Mouse (Mus musculus) hindbrain, postnatal 0 days (tissue): ENCODE results near the gene Olfm1. TPM values are rescaled to one million over a fixed set of nuclear protein-coding genes. Genes with fewer than 3 reads are reported as not detected.
A peak's percentile ranks its signal among the peaks of the same experiment; 100 is the strongest.

Experiments
- ATAC-seq: fragments of 200-750 bp; cut with Nextera tagmentation; 2 replicates; pipeline ENCODE4 v1.8.0; 2017; ENCODE audit warnings: mild to moderate bottlenecking, moderate TSS enrichment, moderate library complexity
- DNase-seq: peaks from one replicate; pipeline ENCODE4 v3.0.0-alpha.2; 2015; ENCODE audit warnings: low spot score
- H3K27ac ChIP-seq: fragments of 300-500 bp; sonication (generic); 2 replicates; pipeline ENCODE4 v1.5.1; 2014; ENCODE audit warnings: mild to moderate bottlenecking
- H3K27me3 ChIP-seq: fragments of 300-500 bp; sonication (generic); 2 replicates; pipeline ENCODE4 v1.6.1; 2014; ENCODE audit warnings: low read length, mixed read lengths; ENCODE audit not compliant: insufficient read depth
- H3K36me3 ChIP-seq: fragments of 300-500 bp; sonication (generic); 2 replicates; pipeline ENCODE4 v1.6.1; 2014; ENCODE audit warnings: low read length, mixed read lengths; ENCODE audit not compliant: insufficient read depth
- H3K4me1 ChIP-seq: fragments of 300-500 bp; sonication (generic); 2 replicates; pipeline ENCODE4 v1.6.1; 2014; ENCODE audit warnings: antibody characterized with exemption, low read length, mixed read lengths; ENCODE audit not compliant: insufficient read depth
- H3K4me2 ChIP-seq: fragments of 300-500 bp; sonication (generic); 2 replicates; pipeline ENCODE4 v1.6.1; 2014; ENCODE audit warnings: low read depth, mild to moderate bottlenecking, low read length, moderate library complexity, mixed read lengths
- H3K4me3 ChIP-seq: fragments of 300-500 bp; sonication (generic); 2 replicates; pipeline ENCODE4 v1.5.1; 2014; ENCODE audit warnings: low read length
- H3K9ac ChIP-seq: fragments of 300-500 bp; sonication (generic); replicated peaks from 2 replicates; pipeline ENCODE4 v1.6.1; 2014; ENCODE audit warnings: mild to moderate bottlenecking, low read length, moderate library complexity, mixed read lengths
- H3K9me3 ChIP-seq: fragments of 300-500 bp; sonication (generic); 2 replicates; pipeline ENCODE4 v1.6.1; 2016; ENCODE audit warnings: low read length, mixed read lengths
- CTCF ChIP-seq: IDR thresholded peaks from 2 replicates; pipeline ENCODE4 v1.5.1; 2016; ENCODE audit warnings: antibody characterized with exemption, control low read depth, low read depth
- WGBS: fragments of 180-500 bp; shearing (Covaris S2); extraction: QIAGEN DNeasy Blood & Tissue Kit; methylation state at CpG from one replicate; pipeline ENCODE4 v1.1.7; 2014; 5-methylcytosine and 5-hydroxymethylcytosine counted together
- polyA plus RNA-seq: library from polyadenylated mRNA; unstranded; fragments of >200 nt; fragmentation: Nextera tagmentation; extraction: Ambion mirVana; gene quantifications from 2 replicates; pipeline ENCODE4 v1.2.1, GENCODE M21; 2015
- total RNA-seq: library from RNA; depleted of rRNA; stranded (reverse); fragments of >200 nt; gene quantifications from 2 replicates; pipeline ENCODE4 v1.2.3, GENCODE M21; 2014

Gene Olfm1
- total and polyA plus RNA-seq, 2 experiments from 2014 or later: 367 to 460 TPM

- H3K27ac ChIP-seq: no peak overlapping the region
- H3K4me2 ChIP-seq: no peak overlapping the region
- H3K9ac ChIP-seq: no peak overlapping the region
- H3K27me3 ChIP-seq: no peaks in the 10 kb centered on the region
- no peaks in the 10 kb centered on the region for H3K9me3 ChIP-seq
- WGBS: 84% methylated on average over 6 of the region's 6 CpGs
- peaks cover 4% of the 10 kb centered on the region; the same call in 1 of the 2 replicates for H3K4me1 ChIP-seq
- ATAC-seq (no peak), DNase-seq (no peak)
- TF ChIP-seq CTCF: no peak
- H3K4me3 ChIP-seq: no peak overlapping the region
- no peaks in the 10 kb centered on the region for H3K36me3 ChIP-seq
Observed at GRCm38 (mm10) chr2:28178600-28178999, 14.2 kb upstream of the Olfm1 start.

- Histone ChIP-seq H3K9me3 (no peaks in the 10 kb centered on the region), H3K36me3 (no peaks in the 10 kb centered on the region), H3K27me3 (no peaks in the 10 kb centered on the region), H3K4me1 (no peaks in the 10 kb centered on the region), H3K9ac (no peak overlapping the region), H3K4me2 (no peak overlapping the region), H3K27ac (no peak overlapping the region), H3K4me3 (no peak overlapping the region)
- no peak for TF ChIP-seq CTCF
- 78% methylated on average over 3 of the region's 3 CpGs for WGBS
- no peak for ATAC-seq
- no peak for DNase-seq
Observed at GRCm38 (mm10) chr2:28180053-28180452, 12.7 kb upstream of the Olfm1 start.

GRCm38 (mm10) chr2:28188398-28188944 is 4.3 kb upstream of the Olfm1 start:
- Histone ChIP-seq H3K4me3 (no peak overlapping the region), H3K9me3 (no peaks in the 10 kb centered on the region), H3K9ac (no peak overlapping the region), H3K4me2 (no peak overlapping the region), H3K4me1 (peaks cover 15% of the 10 kb centered on the region), H3K27me3 (no peaks in the 10 kb centered on the region), H3K36me3 (no peaks in the 10 kb centered on the region), H3K27ac (no peak overlapping the region; the same call in 1 of the 2 replicates)
- no peak for TF ChIP-seq CTCF
- ATAC-seq: peak; percentile 53; the same call in 1 of the 2 replicates
- DNase-seq: peak; percentile 49
- 16% methylated on average over 8 of the region's 8 CpGs for WGBS

GRCm38 (mm10) chr2:28193690-28194087 is 897 bp downstream of the Olfm1 start:
- TF ChIP-seq CTCF: no peak
- Histone ChIP-seq H3K9me3 (no peaks in the 10 kb centered on the region), H3K4me2 (peak overlapping the region; percentile 85), H3K9ac (peak overlapping the region; percentile 83), H3K36me3 (no peaks in the 10 kb centered on the region), H3K4me1 (peaks cover 35% of the 10 kb centered on the region), H3K27ac (peak overlapping the region; percentile 89), H3K4me3 (peak overlapping the region; percentile 72), H3K27me3 (no peaks in the 10 kb centered on the region)
- ATAC-seq (peak; percentile 28), DNase-seq (peak; percentile 52)
- WGBS: 5% methylated on average over 12 of the region's 12 CpGs

GRCm38 (mm10) chr2:28194962-28195617 is 2.3 kb downstream of the Olfm1 start:
- H3K9ac ChIP-seq: no peak overlapping the region
- peaks cover 30% of the 10 kb centered on the region for H3K4me1 ChIP-seq
- H3K36me3 ChIP-seq: no peaks in the 10 kb centered on the region
- no peaks in the 10 kb centered on the region for H3K9me3 ChIP-seq
- DNase-seq (no peak), ATAC-seq (no peak)
- 0 out of 2 replicates have a peak overlapping the region, but pooled peaks have one; percentile 89 for H3K27ac ChIP-seq
- no peak for TF ChIP-seq CTCF
- H3K27me3 ChIP-seq: no peaks in the 10 kb centered on the region
- peak overlapping the region; percentile 85 for H3K4me2 ChIP-seq
- peak overlapping the region; percentile 72 for H3K4me3 ChIP-seq
- WGBS: 46% methylated on average over 6 of the region's 6 CpGs

- no peak overlapping the region for H3K9ac ChIP-seq
- WGBS: 34% methylated on average over 8 of the region's 8 CpGs
- no peak overlapping the region for H3K27ac ChIP-seq
- no peak for DNase-seq
- H3K27me3 ChIP-seq: no peaks in the 10 kb centered on the region
- peak overlapping the region; percentile 85 for H3K4me2 ChIP-seq
- H3K36me3 ChIP-seq: no peaks in the 10 kb centered on the region
- no peaks in the 10 kb centered on the region for H3K9me3 ChIP-seq
- no peak for ATAC-seq
- TF ChIP-seq CTCF: no peak
- H3K4me1 ChIP-seq: peaks cover 34% of the 10 kb centered on the region
- no peak overlapping the region for H3K4me3 ChIP-seq
Observed at GRCm38 (mm10) chr2:28195726-28196125, 2.9 kb downstream of the Olfm1 start.

GRCm38 (mm10) chr2:28201441-28201841 is 8.6 kb downstream of the Olfm1 start:
- Histone ChIP-seq H3K27ac (no peak overlapping the region), H3K9ac (no peak overlapping the region), H3K9me3 (no peaks in the 10 kb centered on the region), H3K4me3 (no peak overlapping the region), H3K27me3 (no peaks in the 10 kb centered on the region), H3K4me1 (peaks cover 5% of the 10 kb centered on the region; the same call in 1 of the 2 replicates), H3K4me2 (no peak overlapping the region), H3K36me3 (no peaks in the 10 kb centered on the region)
- DNase-seq (no peak), ATAC-seq (no peak)
- WGBS: 66% methylated on average over 3 of the region's 3 CpGs
- no peak for TF ChIP-seq CTCF
